Mouse (Mus musculus) intestine, postnatal 0 days (tissue): ENCODE measurements at regions not wholly inside any gene's neighbourhood (a gene's known extent, or its start where the extent isn't known, plus 50 kb on each side); places are given as distances from the start of the nearest gene placed in this dataset.
"Not testable (repeated sequence)": the region's sequence is repeated elsewhere in the genome, so short reads cannot be mapped to it uniquely, and the experiment has no call there.

Source experiments
- ATAC-seq: fragments of 200-750 bp; cut with Nextera tagmentation; 2 replicates; pipeline ENCODE4 v1.8.0; 2017; ENCODE audit warnings: mild to moderate bottlenecking, moderate TSS enrichment, moderate library complexity
- H3K27ac ChIP-seq: fragments of 300-500 bp; sonication (generic); 2 replicates; pipeline ENCODE4 v1.5.1; 2014; ENCODE audit warnings: mild to moderate bottlenecking, low read depth, low read length, moderate library complexity
- H3K27me3 ChIP-seq: fragments of 300-500 bp; sonication (generic); replicated peaks from 2 replicates; pipeline ENCODE4 v1.6.1; 2014; ENCODE audit warnings: low read length, mixed read lengths; ENCODE audit not compliant: control insufficient read depth, insufficient read depth
- H3K36me3 ChIP-seq: fragments of 300-500 bp; sonication (generic); 2 replicates; pipeline ENCODE4 v1.6.1; 2014; ENCODE audit warnings: mild to moderate bottlenecking, moderate library complexity; ENCODE audit not compliant: control insufficient read depth, insufficient read depth
- H3K4me1 ChIP-seq: fragments of 300-500 bp; sonication (generic); replicated peaks from 2 replicates; pipeline ENCODE4 v1.6.1; 2014; ENCODE audit warnings: antibody characterized with exemption, low read length, mixed read lengths; ENCODE audit not compliant: control insufficient read depth, insufficient read depth
- H3K4me2 ChIP-seq: fragments of 300-500 bp; sonication (generic); replicated peaks from 2 replicates; pipeline ENCODE4 v1.6.1; 2014; ENCODE audit warnings: low read depth, mild to moderate bottlenecking, moderate library complexity
- H3K4me3 ChIP-seq: fragments of 300-500 bp; sonication (generic); 2 replicates; pipeline ENCODE4 v1.5.1; 2014; ENCODE audit warnings: low read depth, low read length
- H3K9ac ChIP-seq: fragments of 300-500 bp; sonication (generic); 2 replicates; pipeline ENCODE4 v1.6.1; 2014; ENCODE audit warnings: mild to moderate bottlenecking, low read depth, low read length
- H3K9me3 ChIP-seq: fragments of 300-500 bp; sonication (generic); 2 replicates; pipeline ENCODE4 v1.6.1; 2016; ENCODE audit warnings: mixed run types; ENCODE audit not compliant: control insufficient read depth
- CTCF ChIP-seq: sonication (generic); IDR thresholded peaks from 2 replicates; pipeline ENCODE4 v1.5.1; 2016; ENCODE audit warnings: low read depth, mild to moderate bottlenecking, control low read depth, antibody characterized with exemption, moderate library complexity
- WGBS: fragments of 180-500 bp; shearing (Covaris S2); extraction: QIAGEN DNeasy Blood & Tissue Kit; methylation state at CpG from one replicate; pipeline ENCODE4 v1.1.7; 2014; 5-methylcytosine and 5-hydroxymethylcytosine counted together

GRCm38 (mm10) chr13:5920422-5920821 lies 59.1 kb downstream of the Klf6 start:
- WGBS, result 31% methylated on average over 3 of the region's 3 CpGs
- Histone ChIP-seq H3K4me3 (no peak overlapping the region), H3K9me3 (no peaks in the 10 kb centered on the region), H3K36me3 (no peaks in the 10 kb centered on the region), H3K9ac (no peak overlapping the region), H3K27me3 (no peaks in the 10 kb centered on the region), H3K4me2 (0 out of 2 replicates have a peak overlapping the region, but pooled peaks have one; percentile 30), H3K27ac (no peak overlapping the region), H3K4me1 (no peaks in the 10 kb centered on the region)
- no peak for TF ChIP-seq CTCF
- peak; percentile 53; the same call in 1 of the 2 replicates for ATAC-seq

- no peaks in the 10 kb centered on the region for H3K9me3 ChIP-seq
- no peaks in the 10 kb centered on the region for H3K27me3 ChIP-seq
- no peak overlapping the region for H3K4me2 ChIP-seq
- WGBS, result 84% methylated on average over 2 of the region's 2 CpGs
- no peaks in the 10 kb centered on the region for H3K4me1 ChIP-seq
- H3K9ac ChIP-seq, result no peak overlapping the region
- H3K36me3 ChIP-seq, result no peaks in the 10 kb centered on the region
- TF ChIP-seq CTCF, result no peak
- no peak overlapping the region for H3K4me3 ChIP-seq
- no peak for ATAC-seq
- H3K27ac ChIP-seq, result no peak overlapping the region
Observed at GRCm38 (mm10) chr13:5931433-5931832, 70.2 kb downstream of the Klf6 start.

- no peak for TF ChIP-seq CTCF
- 87% methylated on average over 2 of the region's 2 CpGs for WGBS
- Histone ChIP-seq H3K9ac (no peak overlapping the region), H3K27me3 (no peaks in the 10 kb centered on the region), H3K36me3 (no peaks in the 10 kb centered on the region), H3K4me1 (no peaks in the 10 kb centered on the region), H3K27ac (no peak overlapping the region), H3K4me2 (no peak overlapping the region), H3K4me3 (no peak overlapping the region), H3K9me3 (no peaks in the 10 kb centered on the region)
- ATAC-seq, result no peak
Observed at GRCm38 (mm10) chr13:5937436-5937835, 76.2 kb downstream of the Klf6 start.

GRCm38 (mm10) chr13:5937970-5938369 lies 76.7 kb downstream of the Klf6 start:
- TF ChIP-seq CTCF, result no peak
- no peak for ATAC-seq
- H3K36me3 ChIP-seq, result no peaks in the 10 kb centered on the region
- WGBS, result 88% methylated on average over 4 of the region's 4 CpGs
- H3K4me2 ChIP-seq, result no peak overlapping the region
- no peaks in the 10 kb centered on the region for H3K9me3 ChIP-seq
- no peak overlapping the region for H3K4me3 ChIP-seq
- no peak overlapping the region for H3K9ac ChIP-seq
- H3K27ac ChIP-seq, result no peak overlapping the region
- no peaks in the 10 kb centered on the region for H3K27me3 ChIP-seq
- H3K4me1 ChIP-seq, result no peaks in the 10 kb centered on the region

- Histone ChIP-seq H3K9ac (no peak overlapping the region), H3K4me2 (no peak overlapping the region), H3K27ac (no peak overlapping the region), H3K27me3 (no peaks in the 10 kb centered on the region), H3K9me3 (no peaks in the 10 kb centered on the region), H3K4me1 (no peaks in the 10 kb centered on the region), H3K36me3 (no peaks in the 10 kb centered on the region), H3K4me3 (no peak overlapping the region)
- TF ChIP-seq CTCF, result no peak
- WGBS, result 76% methylated on average over 3 of the region's 3 CpGs
- no peak for ATAC-seq
Observed at GRCm38 (mm10) chr13:5939368-5939767, 78.1 kb downstream of the Klf6 start.

- Histone ChIP-seq H3K4me1 (no peaks in the 10 kb centered on the region), H3K9me3 (no peaks in the 10 kb centered on the region), H3K27me3 (no peaks in the 10 kb centered on the region), H3K27ac (no peak overlapping the region), H3K9ac (no peak overlapping the region), H3K4me3 (no peak overlapping the region), H3K36me3 (no peaks in the 10 kb centered on the region), H3K4me2 (no peak overlapping the region)
- TF ChIP-seq CTCF, result no peak
- WGBS, result 91% methylated on average over 2 of the region's 2 CpGs
- ATAC-seq, result no peak
Observed at GRCm38 (mm10) chr13:5952863-5953262, 91.6 kb downstream of the Klf6 start.

GRCm38 (mm10) chr13:5955121-5955520 lies 93.8 kb downstream of the Klf6 start:
- H3K4me2 ChIP-seq, H3K9me3 ChIP-seq, H3K4me1 ChIP-seq, H3K9ac ChIP-seq, H3K27me3 ChIP-seq, ATAC-seq, H3K27ac ChIP-seq, H3K4me3 ChIP-seq, H3K36me3 ChIP-seq: not testable (repeated sequence)
